In genomic region chr11:106762800-106763185, GRCm38 (mm10) we compare ENCODE assay signal across 12 mouse cellular contexts. TPM values are rescaled to one million over a fixed set of nuclear protein-coding genes. Genes with fewer than 3 reads are reported as not detected.
A peak's percentile ranks its signal among the peaks of the same experiment; 100 is the strongest.
DNase-seq lines count a peak whose midpoint lies in the region; ATAC-seq and TF ChIP-seq lines count a peak whose summit lies in the region.
"Had no signal": no experiment of that assay in that cellular context is flagged by ENCODE, and none has a peak within 500 bp of the region (broad histone marks: within the 10 kb centered on the region; RNA-seq: fewer than 3 reads in every experiment).

No protein-coding gene starts in this region.

- H3K27ac ChIP-seq in heart, postnatal 0 days (ENCODE audit: low read depth), result peak overlapping the region; percentile 69
- H3K27ac ChIP-seq in midbrain, embryonic 12.5 days (replicated peaks), result peak overlapping the region; percentile 66
- H3K27ac ChIP-seq in midbrain, embryonic 16.5 days (ENCODE audit: low read length), result no peak overlapping the region
- peak overlapping the region; percentile 67; the same call in 1 of the 2 replicates for H3K27ac ChIP-seq in hindbrain, embryonic 13.5 days
- H3K27ac ChIP-seq: hindbrain, embryonic 15.5 days had no signal

- no peak overlapping the region for H3K9ac ChIP-seq in heart, postnatal 0 days (replicated peaks; ENCODE audit: low read depth, low read length)
- H3K9ac ChIP-seq in midbrain, embryonic 12.5 days (replicated peaks), result no peak overlapping the region
- H3K9ac ChIP-seq in midbrain, embryonic 16.5 days (ENCODE audit: low read depth, low read length), result no peak overlapping the region
- H3K9ac ChIP-seq in hindbrain, embryonic 13.5 days, result no peak overlapping the region
- H3K9ac ChIP-seq: hindbrain, embryonic 15.5 days had no signal

- no peak for DNase-seq in heart, postnatal 0 days (ENCODE audit: low spot score)
- DNase-seq in heart, adult 8-10 months (ENCODE audit: low spot score), result no peak
- DNase-seq in right cerebral cortex, postnatal 36 days (ENCODE audit: low spot score in 2 of 2), result no peak
- no peak for DNase-seq in cerebellum, adult 18-20 months
- DNase-seq: cerebellum, adult 11-12 months; right cerebral cortex, adult 18-20 months had no signal

- H3K9me3 ChIP-seq in heart, postnatal 0 days (replicated peaks; ENCODE audit: control insufficient read depth, low read length), result no peaks in the 10 kb centered on the region; the same call in 1 of the 2 replicates
- peaks cover 3% of the 10 kb centered on the region for H3K9me3 ChIP-seq in midbrain, embryonic 12.5 days
- no peaks in the 10 kb centered on the region for H3K9me3 ChIP-seq in midbrain, embryonic 16.5 days (replicated peaks; ENCODE audit: control insufficient read depth, low read length, poor library complexity, severe bottlenecking)
- H3K9me3 ChIP-seq in hindbrain, embryonic 13.5 days, result peaks cover 5% of the 10 kb centered on the region
- H3K9me3 ChIP-seq: hindbrain, embryonic 15.5 days had no signal

- H3K27me3 ChIP-seq in heart, postnatal 0 days (ENCODE audit: control insufficient read depth, insufficient read depth, low read length), result no peaks in the 10 kb centered on the region
- H3K27me3 ChIP-seq in midbrain, embryonic 12.5 days, result no peaks in the 10 kb centered on the region
- H3K27me3 ChIP-seq in midbrain, embryonic 16.5 days (ENCODE audit: control insufficient read depth, insufficient read depth, low read depth, low read length), result no peaks in the 10 kb centered on the region
- no peaks in the 10 kb centered on the region for H3K27me3 ChIP-seq in hindbrain, embryonic 13.5 days
- H3K27me3 ChIP-seq: hindbrain, embryonic 15.5 days had no signal

- TF ChIP-seq EP300 in heart, postnatal 0 days (IDR thresholded peaks at IDR 0.05; ENCODE audit: low read depth), result no peak

- no peak overlapping the region for H3K4me2 ChIP-seq in heart, postnatal 0 days (ENCODE audit: low read depth, low read length)
- H3K4me2 ChIP-seq in midbrain, embryonic 12.5 days (replicated peaks), result no peak overlapping the region
- H3K4me2 ChIP-seq in midbrain, embryonic 16.5 days (ENCODE audit: low read length), result no peak overlapping the region
- H3K4me2 ChIP-seq in hindbrain, embryonic 13.5 days, result no peak overlapping the region
- H3K4me2 ChIP-seq: hindbrain, embryonic 15.5 days had no signal

- no peak for ATAC-seq in heart, postnatal 0 days (ENCODE audit: insufficient read depth, low read depth)
- no peak for ATAC-seq in midbrain, embryonic 12.5 days (ENCODE audit: low FRiP score, low read depth)
- ATAC-seq in midbrain, embryonic 16.5 days, result no peak
- no peak for ATAC-seq in hindbrain, embryonic 13.5 days (ENCODE audit: low FRiP score)
- peak; percentile 11; the same call in 1 of the 2 replicates for ATAC-seq in neutrophil, adult 5-6 weeks (ENCODE audit: extremely low read depth, insufficient number of reproducible peaks, low FRiP score, poor library complexity, severe bottlenecking)
- ATAC-seq: forebrain, embryonic 14.5 days had no signal

- 60% methylated on average over 9 of the region's 9 CpGs for WGBS in heart, postnatal 0 days
- 79% methylated on average over 9 of the region's 9 CpGs for WGBS in midbrain, embryonic 12.5 days
- 81% methylated on average over 9 of the region's 9 CpGs for WGBS in midbrain, embryonic 16.5 days
- WGBS in hindbrain, embryonic 13.5 days, result 79% methylated on average over 9 of the region's 9 CpGs

- H3K4me1 ChIP-seq in heart, postnatal 0 days (ENCODE audit: control insufficient read depth, insufficient read depth), result peaks cover 7% of the 10 kb centered on the region
- H3K4me1 ChIP-seq in midbrain, embryonic 12.5 days, result peaks cover 7% of the 10 kb centered on the region; the same call in 1 of the 2 replicates
- H3K4me1 ChIP-seq in midbrain, embryonic 16.5 days (ENCODE audit: control insufficient read depth, insufficient read depth, low read length), result no peaks in the 10 kb centered on the region
- H3K4me1 ChIP-seq in hindbrain, embryonic 13.5 days (replicated peaks), result peaks cover 17% of the 10 kb centered on the region
- H3K4me1 ChIP-seq: hindbrain, embryonic 15.5 days had no signal

- H3K4me3 ChIP-seq in heart, postnatal 0 days (ENCODE audit: low read depth, low read length), result no peak overlapping the region
- no peak overlapping the region for H3K4me3 ChIP-seq in midbrain, embryonic 12.5 days
- no peak overlapping the region for H3K4me3 ChIP-seq in midbrain, embryonic 16.5 days (ENCODE audit: low read depth, low read length)
- no peak overlapping the region for H3K4me3 ChIP-seq in hindbrain, embryonic 13.5 days
- H3K4me3 ChIP-seq: hindbrain, embryonic 15.5 days had no signal

- no peak for TF ChIP-seq CTCF in heart, postnatal 0 days (IDR thresholded peaks at IDR 0.05; ENCODE audit: low read depth)

- peaks cover 17% of the 10 kb centered on the region for H3K36me3 ChIP-seq in heart, postnatal 0 days (replicated peaks; ENCODE audit: control insufficient read depth, insufficient read depth, low read length)
- peaks cover 21% of the 10 kb centered on the region for H3K36me3 ChIP-seq in midbrain, embryonic 12.5 days
- H3K36me3 ChIP-seq in midbrain, embryonic 16.5 days (ENCODE audit: control insufficient read depth, insufficient read depth, low read length), result peaks cover 7% of the 10 kb centered on the region
- peaks cover 24% of the 10 kb centered on the region for H3K36me3 ChIP-seq in hindbrain, embryonic 13.5 days

RNA-seq across cellular contexts. Expression of gene Milr1, which starts 11.8 kb away (rescaled TPM):
- total RNA-seq in heart, postnatal 0 days (2014; rRNA removed; ENCODE audit: low replicate concordance), result 0.15 TPM in 1 of 2 replicates, not detected in the other
- polyA plus RNA-seq in heart, postnatal 0 days (2015; fragmentation: Nextera tagmentation; extraction: Ambion mirVana), result 0.58 and 0.83 TPM in 2 replicates
- 1 to 10 TPM in 1 of 4 experiments, under 1 TPM in 3; 0.22 to 1.5 (median 0.74) TPM for total RNA-seq in heart, adult 8-10 months (2022)
- polyA plus RNA-seq in midbrain, embryonic 12.5 days (2016; fragmentation: Nextera tagmentation; extraction: Ambion mirVana), result 0.72 and 1.7 TPM in 2 replicates
- polyA plus RNA-seq in midbrain, embryonic 16.5 days (2015; fragmentation: Nextera tagmentation; extraction: Ambion mirVana), result 0.89 and 0.99 TPM in 2 replicates
- 0.78 and 1.3 TPM in 2 replicates for polyA plus RNA-seq in hindbrain, embryonic 13.5 days (2015; fragmentation: Nextera tagmentation; extraction: Ambion mirVana)
- 63.2 and 73.4 TPM in 2 replicates for total RNA-seq in neutrophil, adult 5-6 weeks (2017)

RNA-seq across cellular contexts. Expression of gene Pecam1, which starts 12.4 kb away (rescaled TPM):
- 126 and 153 TPM in 2 replicates for total RNA-seq in heart, postnatal 0 days (2014; rRNA removed; ENCODE audit: low replicate concordance)
- polyA plus RNA-seq in heart, postnatal 0 days (2015; fragmentation: Nextera tagmentation; extraction: Ambion mirVana), result 59.4 and 63.2 TPM in 2 replicates
- total RNA-seq in heart, adult 8-10 months (2022), result 100 to 1,000 TPM in 3 of 4 experiments, 10 to 100 TPM in 1; 97.3 to 119 (median 109) TPM
- 15.9 and 19.4 TPM in 2 replicates for polyA plus RNA-seq in midbrain, embryonic 12.5 days (2016; fragmentation: Nextera tagmentation; extraction: Ambion mirVana)
- polyA plus RNA-seq in midbrain, embryonic 16.5 days (2015; fragmentation: Nextera tagmentation; extraction: Ambion mirVana), result 14.1 and 15.7 TPM in 2 replicates
- 17.4 and 17.6 TPM in 2 replicates for polyA plus RNA-seq in hindbrain, embryonic 13.5 days (2015; fragmentation: Nextera tagmentation; extraction: Ambion mirVana)
- 144 and 151 TPM in 2 replicates for total RNA-seq in neutrophil, adult 5-6 weeks (2017)

RNA-seq across cellular contexts. Expression of gene Polg2, which starts 16.5 kb away (rescaled TPM):
- 1.1 and 6.3 TPM in 2 replicates for total RNA-seq in heart, postnatal 0 days (2014; rRNA removed; ENCODE audit: low replicate concordance)
- polyA plus RNA-seq in heart, postnatal 0 days (2015; fragmentation: Nextera tagmentation; extraction: Ambion mirVana), result 6.5 and 7.2 TPM in 2 replicates
- 1 to 10 TPM; 4.2 to 4.9 (median 4.6) TPM for total RNA-seq in heart, adult 8-10 months (2022)
- 10.4 and 11.3 TPM in 2 replicates for polyA plus RNA-seq in midbrain, embryonic 12.5 days (2016; fragmentation: Nextera tagmentation; extraction: Ambion mirVana)
- 9.4 and 9.6 TPM in 2 replicates for polyA plus RNA-seq in midbrain, embryonic 16.5 days (2015; fragmentation: Nextera tagmentation; extraction: Ambion mirVana)
- polyA plus RNA-seq in hindbrain, embryonic 13.5 days (2015; fragmentation: Nextera tagmentation; extraction: Ambion mirVana), result 9.1 and 9.7 TPM in 2 replicates
- total RNA-seq in neutrophil, adult 5-6 weeks (2017), result 83.1 and 88.6 TPM in 2 replicates

RNA-seq across cellular contexts. Expression of gene Ddx5, which starts 26.2 kb away (rescaled TPM):
- total RNA-seq in heart, postnatal 0 days (2014; rRNA removed; ENCODE audit: low replicate concordance), result 267 and 282 TPM in 2 replicates
- 165 and 173 TPM in 2 replicates for polyA plus RNA-seq in heart, postnatal 0 days (2015; fragmentation: Nextera tagmentation; extraction: Ambion mirVana)
- total RNA-seq in heart, adult 8-10 months (2022), result 100 to 1,000 TPM; 247 to 395 (median 323) TPM
- 486 TPM in 2 replicates for polyA plus RNA-seq in midbrain, embryonic 12.5 days (2016; fragmentation: Nextera tagmentation; extraction: Ambion mirVana)
- polyA plus RNA-seq in midbrain, embryonic 16.5 days (2015; fragmentation: Nextera tagmentation; extraction: Ambion mirVana), result 365 and 425 TPM in 2 replicates
- polyA plus RNA-seq in hindbrain, embryonic 13.5 days (2015; fragmentation: Nextera tagmentation; extraction: Ambion mirVana), result 431 and 450 TPM in 2 replicates
- total RNA-seq in neutrophil, adult 5-6 weeks (2017), result 3,680 and 4,160 TPM in 2 replicates

RNA-seq across cellular contexts. Expression of gene Cep95, which starts 26.3 kb away (rescaled TPM):
- 3.6 and 4.8 TPM in 2 replicates for total RNA-seq in heart, postnatal 0 days (2014; rRNA removed; ENCODE audit: low replicate concordance)
- polyA plus RNA-seq in heart, postnatal 0 days (2015; fragmentation: Nextera tagmentation; extraction: Ambion mirVana), result 8.2 and 9.2 TPM in 2 replicates
- 1 to 10 TPM; 3.3 to 6.1 (median 5.3) TPM for total RNA-seq in heart, adult 8-10 months (2022)
- polyA plus RNA-seq in midbrain, embryonic 12.5 days (2016; fragmentation: Nextera tagmentation; extraction: Ambion mirVana), result 22.8 and 25.6 TPM in 2 replicates
- 16.2 and 17.8 TPM in 2 replicates for polyA plus RNA-seq in midbrain, embryonic 16.5 days (2015; fragmentation: Nextera tagmentation; extraction: Ambion mirVana)
- polyA plus RNA-seq in hindbrain, embryonic 13.5 days (2015; fragmentation: Nextera tagmentation; extraction: Ambion mirVana), result 15.7 and 18.2 TPM in 2 replicates
- total RNA-seq in neutrophil, adult 5-6 weeks (2017), result 73.4 and 82.5 TPM in 2 replicates
